Comparison of ENCODE assay signal across 18 mouse cellular contexts in the genomic region with DNA sequence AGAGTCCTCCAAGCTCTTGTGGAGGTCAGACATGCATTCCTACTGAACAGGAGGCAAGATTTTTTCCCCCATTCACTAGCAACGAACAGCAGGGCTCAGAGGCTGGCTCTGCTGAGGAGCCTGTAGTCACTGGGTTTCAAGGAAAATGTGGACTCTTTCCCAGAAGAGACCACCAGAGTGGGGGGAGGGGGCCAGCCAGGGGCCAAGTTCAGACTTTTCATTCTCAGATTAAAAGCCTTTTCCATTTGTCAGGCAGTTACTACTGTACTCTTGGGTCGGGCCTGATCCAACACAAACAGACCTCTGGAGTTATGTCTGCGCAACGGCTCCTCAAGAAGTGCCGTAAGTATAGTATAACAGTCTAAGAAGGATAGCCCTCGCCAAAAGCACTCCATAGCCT.
A peak's percentile ranks its signal among the peaks of the same experiment; 100 is the strongest.
DNase-seq lines count a peak whose midpoint lies in the region; ATAC-seq and TF ChIP-seq lines count a peak whose summit lies in the region.
"Had no signal": no experiment of that assay in that cellular context is flagged by ENCODE, and none has a peak within 500 bp of the region (broad histone marks: within the 10 kb centered on the region; RNA-seq: fewer than 3 reads in every experiment).

No protein-coding gene starts in this region.

- no peaks in the 10 kb centered on the region for H3K27me3 ChIP-seq in kidney, postnatal 0 days (ENCODE audit: insufficient read depth, low read length)
- no peaks in the 10 kb centered on the region for H3K27me3 ChIP-seq in midbrain, embryonic 10.5 days (ENCODE audit: low read depth, poor library complexity, severe bottlenecking)
- H3K27me3 ChIP-seq in midbrain, embryonic 13.5 days = no peaks in the 10 kb centered on the region
- no peaks in the 10 kb centered on the region for H3K27me3 ChIP-seq in limb, embryonic 14.5 days (ENCODE audit: control insufficient read depth, insufficient read depth, low read length)
- H3K27me3 ChIP-seq: megakaryocyte, embryonic 14.5 days; stomach, embryonic 15.5 days had no signal

- peaks cover 3% of the 10 kb centered on the region; the same call in 1 of the 2 replicates for H3K4me1 ChIP-seq in kidney, postnatal 0 days (replicated peaks; ENCODE audit: insufficient read depth, low read length)
- peaks cover 41% of the 10 kb centered on the region for H3K4me1 ChIP-seq in midbrain, embryonic 10.5 days
- peaks cover 22% of the 10 kb centered on the region for H3K4me1 ChIP-seq in midbrain, embryonic 13.5 days (replicated peaks)
- H3K4me1 ChIP-seq in limb, embryonic 14.5 days (ENCODE audit: control insufficient read depth, insufficient read depth, low read length) = peaks cover 22% of the 10 kb centered on the region
- H3K4me1 ChIP-seq: embryonic facial prominence, embryonic 15.5 days; megakaryocyte, embryonic 14.5 days; stomach, embryonic 15.5 days had no signal

- H3K27ac ChIP-seq in kidney, postnatal 0 days = no peak overlapping the region
- H3K27ac ChIP-seq in midbrain, embryonic 10.5 days (replicated peaks) = peak overlapping the region; percentile 70
- H3K27ac ChIP-seq in midbrain, embryonic 13.5 days = no peak overlapping the region; the same call in 1 of the 2 replicates
- no peak overlapping the region for H3K27ac ChIP-seq in limb, embryonic 14.5 days (replicated peaks; ENCODE audit: low read depth, low read length)
- H3K27ac ChIP-seq: embryonic facial prominence, embryonic 15.5 days; stomach, embryonic 15.5 days had no signal

- intact Hi-C loops in heart, postnatal 10 days (cut with DNase I) = no loop called here

- 61% methylated on average over 6 of the region's 6 CpGs for WGBS in kidney, postnatal 0 days
- WGBS in midbrain, embryonic 10.5 days = 80% methylated on average over 6 of the region's 6 CpGs
- 79% methylated on average over 6 of the region's 6 CpGs for WGBS in midbrain, embryonic 13.5 days
- WGBS in limb, embryonic 14.5 days = 40% methylated on average over 6 of the region's 6 CpGs

- TF ChIP-seq CTCF in kidney, postnatal 0 days (IDR thresholded peaks at IDR 0.05; ENCODE audit: low read depth) = no peak

- H3K4me3 ChIP-seq in kidney, postnatal 0 days (replicated peaks; ENCODE audit: low read depth, low read length) = no peak overlapping the region
- no peak overlapping the region for H3K4me3 ChIP-seq in midbrain, embryonic 10.5 days
- H3K4me3 ChIP-seq in midbrain, embryonic 13.5 days (replicated peaks) = no peak overlapping the region
- no peak overlapping the region for H3K4me3 ChIP-seq in limb, embryonic 14.5 days (replicated peaks; ENCODE audit: low read length)
- H3K4me3 ChIP-seq: embryonic facial prominence, embryonic 15.5 days; megakaryocyte, embryonic 14.5 days; stomach, embryonic 15.5 days had no signal

- no peaks in the 10 kb centered on the region for H3K9me3 ChIP-seq in kidney, postnatal 0 days (replicated peaks; ENCODE audit: low read length)
- no peaks in the 10 kb centered on the region for H3K9me3 ChIP-seq in midbrain, embryonic 10.5 days (replicated peaks)
- H3K9me3 ChIP-seq in midbrain, embryonic 13.5 days = no peaks in the 10 kb centered on the region
- no peaks in the 10 kb centered on the region for H3K9me3 ChIP-seq in limb, embryonic 14.5 days (ENCODE audit: control insufficient read depth, low read length)
- H3K9me3 ChIP-seq: embryonic facial prominence, embryonic 15.5 days; stomach, embryonic 15.5 days had no signal

- TF ChIP-seq POLR2A in limb, embryonic 14.5 days (IDR thresholded peaks at IDR 0.05; ENCODE audit: borderline replicate concordance, extremely low read depth, insufficient read depth, insufficient read length) = no peak

- H3K4me2 ChIP-seq in kidney, postnatal 0 days (ENCODE audit: low read length) = no peak overlapping the region
- H3K4me2 ChIP-seq in midbrain, embryonic 13.5 days (replicated peaks) = no peak overlapping the region
- no peak overlapping the region for H3K4me2 ChIP-seq in limb, embryonic 14.5 days (replicated peaks; ENCODE audit: low read depth, low read length, severe bottlenecking)
- H3K4me2 ChIP-seq: embryonic facial prominence, embryonic 15.5 days; stomach, embryonic 15.5 days had no signal

- H3K36me3 ChIP-seq in kidney, postnatal 0 days (ENCODE audit: insufficient read depth, low read length) = no peaks in the 10 kb centered on the region
- no peaks in the 10 kb centered on the region for H3K36me3 ChIP-seq in midbrain, embryonic 10.5 days
- H3K36me3 ChIP-seq in midbrain, embryonic 13.5 days = no peaks in the 10 kb centered on the region
- no peaks in the 10 kb centered on the region for H3K36me3 ChIP-seq in limb, embryonic 14.5 days (ENCODE audit: control insufficient read depth, insufficient read depth, low read length)
- H3K36me3 ChIP-seq: embryonic facial prominence, embryonic 15.5 days; stomach, embryonic 15.5 days had no signal

- ATAC-seq in kidney, postnatal 0 days (replicated peaks; ENCODE audit: low FRiP score, low read depth) = no peak; the same call in 1 of the 2 replicates
- ATAC-seq in midbrain, embryonic 13.5 days = no peak
- peak; percentile 82 for ATAC-seq in limb, embryonic 14.5 days (ENCODE audit: low FRiP score, low read depth)

- H3K9ac ChIP-seq in kidney, postnatal 0 days (ENCODE audit: low read depth, low read length) = no peak overlapping the region
- H3K9ac ChIP-seq in midbrain, embryonic 13.5 days (replicated peaks) = no peak overlapping the region
- no peak overlapping the region for H3K9ac ChIP-seq in limb, embryonic 14.5 days (ENCODE audit: low read depth, low read length, severe bottlenecking)
- H3K9ac ChIP-seq: embryonic facial prominence, embryonic 15.5 days; stomach, embryonic 15.5 days had no signal

- DNase-seq in heart, postnatal 10 days = peak; percentile 2 to 7
- DNase-seq in heart, adult 9 months (ENCODE audit: low spot score in 2 of 2) = no peak
- DNase-seq in kidney, postnatal 0 days (ENCODE audit: low spot score) = peak; percentile 77
- no peak for DNase-seq in kidney, postnatal 14 days
- no peak for DNase-seq in midbrain, embryonic 10.5 days (ENCODE audit: low spot score)
- peak; percentile 71 for DNase-seq in limb, embryonic 14.5 days (ENCODE audit: low spot score)
- DNase-seq in embryo, embryonic 10 days (ENCODE audit: low spot score) = no peak
- DNase-seq: cerebellum, adult 11 months; cerebellum, postnatal 36 days; gastrocnemius, postnatal 10 days; layer of hippocampus, postnatal 36 days; lung, adult 18-20 months; right cerebral cortex, adult 18-20 months; thymus, postnatal 14 days had no signal

Comparison
In these comparisons a context has a peak if more than half of its experiments do, and no peak if none do; other contexts are left out.
1. DNase-seq: peak in heart, postnatal 10 days (2 of 2), kidney, postnatal 0 days (single experiment) and limb, embryonic 14.5 days (single experiment); none in heart, adult 9 months (0 of 2), kidney, postnatal 14 days (single experiment), midbrain, embryonic 10.5 days (single experiment) and embryo, embryonic 10 days (single experiment).